Mouse (Mus musculus) megakaryocyte, embryonic 14.5 days (primary cell): Measurements from ENCODE around the gene Gtpbp6. TPM values are rescaled to one million over a fixed set of nuclear protein-coding genes. Genes with fewer than 3 reads are reported as not detected.
"Not testable (repeated sequence)": the region's sequence is repeated elsewhere in the genome, so short reads cannot be mapped to it uniquely, and the experiment has no call there.

Experiments used
- H3K27me3 ChIP-seq: replicated peaks from 2 replicates; pipeline ENCODE3; 2012; ENCODE audit warnings: inconsistent platforms
- H3K36me3 ChIP-seq: replicated peaks from 2 replicates; pipeline ENCODE3; 2012; ENCODE audit warnings: low read length, inconsistent platforms, mixed read lengths
- H3K4me1 ChIP-seq: 2 replicates; pipeline ENCODE4 v1.6.1; 2012; ENCODE audit warnings: inconsistent platforms
- H3K4me3 ChIP-seq: replicated peaks from 2 replicates; pipeline ENCODE3; 2012; ENCODE audit warnings: moderate library complexity, mild to moderate bottlenecking, inconsistent platforms
- H3K9me3 ChIP-seq: 2 replicates; pipeline ENCODE4 v1.6.1; 2012; ENCODE audit warnings: inconsistent platforms
- FLI1 ChIP-seq: IDR thresholded peaks from 2 replicates; pipeline ENCODE4 v1.6.1; 2012; ENCODE audit warnings: low read length, inconsistent platforms, mixed read lengths
- GATA1 ChIP-seq: IDR thresholded peaks from 3 replicates; pipeline ENCODE4 v1.6.1; 2012; ENCODE audit warnings: mixed read lengths, low read length, inconsistent platforms, borderline replicate concordance
- polyA plus RNA-seq: library from polyadenylated mRNA; stranded (reverse); fragments of >175 nt; gene quantifications from 2 replicates; pipeline ENCODE4 v1.2.3, GENCODE M21; 2012; ENCODE audit warnings: low replicate concordance; ENCODE audit not compliant: insufficient read depth

Gene Gtpbp6
- polyA plus RNA-seq, 1 experiment, result 49.5 TPM

- Histone ChIP-seq H3K9me3 (no peaks in the 10 kb centered on the region), H3K4me3 (peak overlapping the region; percentile 88), H3K36me3 (peaks cover 41% of the 10 kb centered on the region), H3K4me1 (peaks cover 54% of the 10 kb centered on the region), H3K27me3 (peaks cover 4% of the 10 kb centered on the region)
- TF ChIP-seq GATA1, result no peak
- no peak for TF ChIP-seq FLI1
Observed at GRCm38 (mm10) chr5:110100921-110101631, 6.9 kb downstream of the Gtpbp6 start.

GRCm38 (mm10) chr5:110099656-110100580 is 8.1 kb downstream of the Gtpbp6 start, which contains the start of gene Plcxd1:
TSS of gene Plcxd1 (plus strand) at chr5:110099969.
- Histone ChIP-seq H3K4me1 (peaks cover 53% of the 10 kb centered on the region), H3K27me3 (peaks cover 4% of the 10 kb centered on the region), H3K36me3 (peaks cover 29% of the 10 kb centered on the region), H3K9me3 (no peaks in the 10 kb centered on the region), H3K4me3 (peak within 1 kb of the TSS; percentile 71)
- TF ChIP-seq GATA1, result no peak
- no peak for TF ChIP-seq FLI1

- H3K27me3 ChIP-seq, result peaks cover 4% of the 10 kb centered on the region
- H3K4me1 ChIP-seq, result peaks cover 54% of the 10 kb centered on the region
- H3K4me3 ChIP-seq, result no peak overlapping the region
- TF ChIP-seq GATA1 (no peak), FLI1 (no peak)
- H3K9me3 ChIP-seq, result no peaks in the 10 kb centered on the region
- H3K36me3 ChIP-seq, result peaks cover 20% of the 10 kb centered on the region
Observed at GRCm38 (mm10) chr5:110098991-110099477, 9.0 kb downstream of the Gtpbp6 start.

- H3K27me3 ChIP-seq, result peaks cover 2% of the 10 kb centered on the region
- no peaks in the 10 kb centered on the region for H3K36me3 ChIP-seq
- peaks cover 25% of the 10 kb centered on the region for H3K4me1 ChIP-seq
- TF ChIP-seq FLI1 (no peak), GATA1 (no peak)
- H3K9me3 ChIP-seq, result no peaks in the 10 kb centered on the region
- peak overlapping the region; percentile 94 for H3K4me3 ChIP-seq
Observed at GRCm38 (mm10) chr5:110094847-110095213, 13.2 kb downstream of the Gtpbp6 start.

- no peaks in the 10 kb centered on the region for H3K36me3 ChIP-seq
- H3K9me3 ChIP-seq, result no peaks in the 10 kb centered on the region
- peak within 1 kb of the TSS; percentile 94 for H3K4me3 ChIP-seq
- no peak for TF ChIP-seq GATA1
- TF ChIP-seq FLI1, result no peak
- H3K27me3 ChIP-seq, result peaks cover 2% of the 10 kb centered on the region
- peaks cover 19% of the 10 kb centered on the region for H3K4me1 ChIP-seq
Observed at GRCm38 (mm10) chr5:110094030-110094846, 13.8 kb downstream of the Gtpbp6 start, which contains the start of gene Gm35315. TSS of gene Gm35315 (minus strand) at chr5:110094420.

GRCm38 (mm10) chr5:110091546-110091945 is 16.5 kb downstream of the Gtpbp6 start:
- Histone ChIP-seq H3K4me1 (peaks cover 17% of the 10 kb centered on the region), H3K9me3 (peaks cover under 1% of the 10 kb centered on the region; the same call in 1 of the 2 replicates), H3K36me3 (peaks cover under 1% of the 10 kb centered on the region), H3K27me3 (no peaks in the 10 kb centered on the region), H3K4me3 (no peak overlapping the region)
- TF ChIP-seq FLI1, result no peak
- no peak for TF ChIP-seq GATA1

- Histone ChIP-seq H3K4me3 (no peak overlapping the region), H3K9me3 (peaks cover 28% of the 10 kb centered on the region), H3K27me3 (no peaks in the 10 kb centered on the region), H3K4me1 (no peaks in the 10 kb centered on the region), H3K36me3 (peaks cover 24% of the 10 kb centered on the region)
- no peak for TF ChIP-seq FLI1
- no peak for TF ChIP-seq GATA1
Observed at GRCm38 (mm10) chr5:110086161-110086866, 21.7 kb downstream of the Gtpbp6 start.

- Histone ChIP-seq H3K9me3 (peaks cover 52% of the 10 kb centered on the region), H3K27me3 (no peaks in the 10 kb centered on the region), H3K4me1 (no peaks in the 10 kb centered on the region), H3K36me3 (peaks cover 50% of the 10 kb centered on the region), H3K4me3 (no peak overlapping the region)
- TF ChIP-seq GATA1 (no peak), FLI1 (no peak)
Observed at GRCm38 (mm10) chr5:110082961-110083360, 25.0 kb downstream of the Gtpbp6 start.

GRCm38 (mm10) chr5:110072413-110072812 is 35.6 kb downstream of the Gtpbp6 start, which contains the start of gene Gm17655:
TSS of gene Gm17655 (minus strand) at chr5:110072513.
- H3K4me3 ChIP-seq, H3K4me1 ChIP-seq, H3K27me3 ChIP-seq: not testable (repeated sequence)
- H3K9me3 ChIP-seq, result peaks cover 31% of the 10 kb centered on the region
- peaks cover 12% of the 10 kb centered on the region for H3K36me3 ChIP-seq
